Mouse (Mus musculus): Measurements from ENCODE around the gene Galnt3. TPM values are rescaled to one million over a fixed set of nuclear protein-coding genes. Genes with fewer than 3 reads are reported as not detected.
A peak's percentile ranks its signal among the peaks of the same experiment; 100 is the strongest.

The Galnt3 gene
- polyA plus RNA-seq (2012; rRNA removed) = 1.2 and 1.4 TPM in 2 replicates

GRCm38 (mm10) chr2:66124591-66125271 is at the start of gene Galnt3:
TSS of gene Galnt3 (minus strand) at chr2:66124994.
- TF ChIP-seq CTCF (IDR thresholded peaks at IDR 0.05; ENCODE audit: borderline replicate concordance, extremely low read depth, insufficient read depth, insufficient read length) (no peak), POLR2A (IDR thresholded peaks at IDR 0.05; ENCODE audit: borderline replicate concordance, extremely low read depth, insufficient read depth, insufficient read length, poor library complexity, severe bottlenecking) (no peak)

GRCm38 (mm10) chr2:66173134-66173533 is 48.3 kb upstream of the Galnt3 start:
- no peak for TF ChIP-seq POLR2A (IDR thresholded peaks at IDR 0.05; ENCODE audit: borderline replicate concordance, extremely low read depth, insufficient read depth, insufficient read length, poor library complexity, severe bottlenecking)
- TF ChIP-seq CTCF (IDR thresholded peaks at IDR 0.05; ENCODE audit: borderline replicate concordance, extremely low read depth, insufficient read depth, insufficient read length) = no peak
- peak; percentile 69 for DNase-seq (ENCODE audit: low read depth)

More at GRCm38 (mm10) chr2:66124591-66125271, at the start of gene Galnt3:
- DNase-seq (ENCODE audit: low read depth) = peak; percentile 44

- no peak for TF ChIP-seq POLR2A (IDR thresholded peaks at IDR 0.05; ENCODE audit: borderline replicate concordance, extremely low read depth, insufficient read depth, insufficient read length, poor library complexity, severe bottlenecking)
Measured at GRCm38 (mm10) chr2:66171643-66172042, 46.8 kb upstream of the Galnt3 start.

GRCm38 (mm10) chr2:66170721-66171120 is 45.9 kb upstream of the Galnt3 start:
- DNase-seq (ENCODE audit: low read depth) = peak; percentile 41
- TF ChIP-seq CTCF (IDR thresholded peaks at IDR 0.05; ENCODE audit: borderline replicate concordance, extremely low read depth, insufficient read depth, insufficient read length) = no peak

More at GRCm38 (mm10) chr2:66171643-66172042, 46.8 kb upstream of the Galnt3 start:
- DNase-seq (ENCODE audit: low read depth) = no peak

GRCm38 (mm10) chr2:66165025-66165424 is 40.2 kb upstream of the Galnt3 start:
- no peak for DNase-seq (ENCODE audit: low read depth)
- TF ChIP-seq CTCF (IDR thresholded peaks at IDR 0.05; ENCODE audit: borderline replicate concordance, extremely low read depth, insufficient read depth, insufficient read length) = no peak
- TF ChIP-seq POLR2A (IDR thresholded peaks at IDR 0.05; ENCODE audit: borderline replicate concordance, extremely low read depth, insufficient read depth, insufficient read length, poor library complexity, severe bottlenecking) = no peak

- peak; percentile 76 for DNase-seq (ENCODE audit: low read depth)
- TF ChIP-seq CTCF (IDR thresholded peaks at IDR 0.05; ENCODE audit: borderline replicate concordance, extremely low read depth, insufficient read depth, insufficient read length) (no peak), POLR2A (IDR thresholded peaks at IDR 0.05; ENCODE audit: borderline replicate concordance, extremely low read depth, insufficient read depth, insufficient read length, poor library complexity, severe bottlenecking) (no peak)
Measured at GRCm38 (mm10) chr2:66158140-66158915, 33.5 kb upstream of the Galnt3 start.

GRCm38 (mm10) chr2:66151436-66151835 is 26.6 kb upstream of the Galnt3 start:
- TF ChIP-seq POLR2A (IDR thresholded peaks at IDR 0.05; ENCODE audit: borderline replicate concordance, extremely low read depth, insufficient read depth, insufficient read length, poor library complexity, severe bottlenecking) = no peak
- no peak for TF ChIP-seq CTCF (IDR thresholded peaks at IDR 0.05; ENCODE audit: borderline replicate concordance, extremely low read depth, insufficient read depth, insufficient read length)
- no peak for DNase-seq (ENCODE audit: low read depth)

GRCm38 (mm10) chr2:66150531-66150930 is 25.7 kb upstream of the Galnt3 start:
- TF ChIP-seq POLR2A (IDR thresholded peaks at IDR 0.05; ENCODE audit: borderline replicate concordance, extremely low read depth, insufficient read depth, insufficient read length, poor library complexity, severe bottlenecking) = no peak
- no peak for TF ChIP-seq CTCF (IDR thresholded peaks at IDR 0.05; ENCODE audit: borderline replicate concordance, extremely low read depth, insufficient read depth, insufficient read length)
- DNase-seq (ENCODE audit: low read depth) = no peak

- DNase-seq (ENCODE audit: low read depth) = no peak
- TF ChIP-seq POLR2A (IDR thresholded peaks at IDR 0.05; ENCODE audit: borderline replicate concordance, extremely low read depth, insufficient read depth, insufficient read length, poor library complexity, severe bottlenecking) (no peak), CTCF (IDR thresholded peaks at IDR 0.05; ENCODE audit: borderline replicate concordance, extremely low read depth, insufficient read depth, insufficient read length) (no peak)
Measured at GRCm38 (mm10) chr2:66148654-66149230, 23.9 kb upstream of the Galnt3 start.

- DNase-seq (ENCODE audit: low read depth) = peak; percentile 75
- TF ChIP-seq CTCF (IDR thresholded peaks at IDR 0.05; ENCODE audit: borderline replicate concordance, extremely low read depth, insufficient read depth, insufficient read length) (no peak), POLR2A (IDR thresholded peaks at IDR 0.05; ENCODE audit: borderline replicate concordance, extremely low read depth, insufficient read depth, insufficient read length, poor library complexity, severe bottlenecking) (no peak)
Measured at GRCm38 (mm10) chr2:66146473-66146872, 21.7 kb upstream of the Galnt3 start.

- TF ChIP-seq CTCF (IDR thresholded peaks at IDR 0.05; ENCODE audit: borderline replicate concordance, extremely low read depth, insufficient read depth, insufficient read length) = no peak
- no peak for TF ChIP-seq POLR2A (IDR thresholded peaks at IDR 0.05; ENCODE audit: borderline replicate concordance, extremely low read depth, insufficient read depth, insufficient read length, poor library complexity, severe bottlenecking)
- no peak for DNase-seq (ENCODE audit: low read depth)
Measured at GRCm38 (mm10) chr2:66144770-66145169, 20.0 kb upstream of the Galnt3 start.

Data from brain, embryonic 14.5 days (tissue).